Mouse (Mus musculus) forebrain, embryonic 16.5 days (tissue): ENCODE measurements around the gene St3gal5. TPM values are rescaled to one million over a fixed set of nuclear protein-coding genes. Genes with fewer than 3 reads are reported as not detected.

Experiments used
- ATAC-seq: fragments of 200-750 bp; cut with Nextera tagmentation; 2 replicates; pipeline ENCODE4 v1.8.0; 2017; ENCODE audit warnings: mild to moderate bottlenecking, moderate library complexity
- H3K27ac ChIP-seq: fragments of 300-500 bp; sonication (generic); 2 replicates; pipeline ENCODE4 v1.5.1; 2014; ENCODE audit warnings: low read length, control low read depth
- H3K27me3 ChIP-seq: fragments of 300-500 bp; sonication (generic); replicated peaks from 2 replicates; pipeline ENCODE4 v1.6.1; 2014; ENCODE audit warnings: low read length; ENCODE audit not compliant: control insufficient read depth, insufficient read depth
- H3K36me3 ChIP-seq: fragments of 300-500 bp; sonication (generic); 2 replicates; pipeline ENCODE4 v1.6.1; 2014; ENCODE audit not compliant: control insufficient read depth, insufficient read depth
- H3K4me1 ChIP-seq: fragments of 300-500 bp; sonication (generic); replicated peaks from 2 replicates; pipeline ENCODE4 v1.6.1; 2014; ENCODE audit warnings: low read length; ENCODE audit not compliant: control insufficient read depth, insufficient read depth
- H3K4me2 ChIP-seq: fragments of 300-500 bp; sonication (generic); 2 replicates; pipeline ENCODE4 v1.6.1; 2014; ENCODE audit warnings: mild to moderate bottlenecking, low read length, control low read depth
- H3K4me3 ChIP-seq: fragments of 300-500 bp; sonication (generic); replicated peaks from 2 replicates; pipeline ENCODE4 v1.5.1; 2014; ENCODE audit warnings: mild to moderate bottlenecking, low read length, control low read depth
- H3K9ac ChIP-seq: fragments of 300-500 bp; sonication (generic); replicated peaks from 2 replicates; pipeline ENCODE4 v1.6.1; 2014; ENCODE audit warnings: low read depth, low read length, control low read depth
- H3K9me3 ChIP-seq: fragments of 300-500 bp; sonication (generic); 2 replicates; pipeline ENCODE4 v1.6.1; 2016; ENCODE audit warnings: low read length; ENCODE audit not compliant: control insufficient read depth
- WGBS: fragments of 180-500 bp; shearing (Covaris S2); extraction: QIAGEN DNeasy Blood & Tissue Kit; methylation state at CpG from one replicate; pipeline ENCODE4 v1.1.7; 2014; 5-methylcytosine and 5-hydroxymethylcytosine counted together
- polyA plus RNA-seq: library from polyadenylated mRNA; unstranded; fragments of >200 nt; fragmentation: Nextera tagmentation; extraction: Ambion mirVana; gene quantifications from 2 replicates; pipeline ENCODE4 v1.2.1, GENCODE M21; 2015

St3gal5 gene
- polyA plus RNA-seq, 1 experiment from 2014 or later: 52.9 TPM

GRCm38 (mm10) chr6:72117322-72117968 lies 20.1 kb downstream of the St3gal5 start:
- no peak for ATAC-seq
- Histone ChIP-seq H3K9ac (no peak overlapping the region), H3K27ac (no peak overlapping the region)

GRCm38 (mm10) chr6:72119870-72120269 lies 22.5 kb downstream of the St3gal5 start:
- Histone ChIP-seq H3K9me3 (no peaks in the 10 kb centered on the region), H3K36me3 (no peaks in the 10 kb centered on the region), H3K4me1 (no peaks in the 10 kb centered on the region; the same call in 1 of the 2 replicates), H3K4me3 (no peak overlapping the region), H3K27me3 (no peaks in the 10 kb centered on the region), H3K4me2 (no peak overlapping the region), H3K27ac (no peak overlapping the region), H3K9ac (no peak overlapping the region)
- 71% methylated on average over 1 of the region's 1 CpGs for WGBS
- ATAC-seq: no peak

More at GRCm38 (mm10) chr6:72117322-72117968, 20.1 kb downstream of the St3gal5 start:
- Histone ChIP-seq H3K36me3 (no peaks in the 10 kb centered on the region), H3K4me3 (no peak overlapping the region), H3K4me1 (no peaks in the 10 kb centered on the region), H3K27me3 (no peaks in the 10 kb centered on the region), H3K4me2 (no peak overlapping the region), H3K9me3 (no peaks in the 10 kb centered on the region)
- 51% methylated on average over 8 of the region's 8 CpGs for WGBS

- WGBS: 67% methylated on average over 3 of the region's 3 CpGs
These were observed 23.9 kb downstream of the St3gal5 start for GRCm38 (mm10) chr6:72121301-72121700.

GRCm38 (mm10) chr6:72122515-72122914 lies 25.1 kb downstream of the St3gal5 start:
- Histone ChIP-seq H3K27me3 (no peaks in the 10 kb centered on the region), H3K27ac (no peak overlapping the region), H3K36me3 (no peaks in the 10 kb centered on the region), H3K4me1 (no peaks in the 10 kb centered on the region; the same call in 1 of the 2 replicates), H3K4me3 (no peak overlapping the region), H3K9me3 (no peaks in the 10 kb centered on the region), H3K9ac (no peak overlapping the region), H3K4me2 (no peak overlapping the region)
- WGBS: 87% methylated on average over 5 of the region's 5 CpGs
- ATAC-seq: no peak

More at GRCm38 (mm10) chr6:72121301-72121700, 23.9 kb downstream of the St3gal5 start:
- Histone ChIP-seq H3K9ac (no peak overlapping the region), H3K36me3 (no peaks in the 10 kb centered on the region), H3K4me3 (no peak overlapping the region), H3K27me3 (no peaks in the 10 kb centered on the region), H3K27ac (no peak overlapping the region), H3K4me2 (no peak overlapping the region), H3K4me1 (no peaks in the 10 kb centered on the region; the same call in 1 of the 2 replicates), H3K9me3 (no peaks in the 10 kb centered on the region)
- ATAC-seq: no peak

- H3K27me3 ChIP-seq: no peaks in the 10 kb centered on the region
- WGBS: 82% methylated on average over 13 of the region's 13 CpGs
- no peaks in the 10 kb centered on the region for H3K9me3 ChIP-seq
- H3K4me1 ChIP-seq: no peaks in the 10 kb centered on the region; the same call in 1 of the 2 replicates
- peak; percentile 52; the same call in 1 of the 2 replicates for ATAC-seq
- H3K27ac ChIP-seq: no peak overlapping the region
- no peak overlapping the region for H3K4me3 ChIP-seq
- no peaks in the 10 kb centered on the region for H3K36me3 ChIP-seq
- no peak overlapping the region for H3K4me2 ChIP-seq
- no peak overlapping the region for H3K9ac ChIP-seq
These were observed 27.1 kb downstream of the St3gal5 start for GRCm38 (mm10) chr6:72124315-72125103.

- no peaks in the 10 kb centered on the region for H3K9me3 ChIP-seq
- 82% methylated on average over 9 of the region's 9 CpGs for WGBS
- H3K4me1 ChIP-seq: no peaks in the 10 kb centered on the region; the same call in 1 of the 2 replicates
- no peak overlapping the region for H3K4me2 ChIP-seq
- H3K27me3 ChIP-seq: no peaks in the 10 kb centered on the region
- no peak overlapping the region for H3K9ac ChIP-seq
- H3K36me3 ChIP-seq: 0 out of 2 replicates have a peak, but pooled peaks cover 5% of the 10 kb centered on the region
- no peak overlapping the region for H3K27ac ChIP-seq
- no peak overlapping the region for H3K4me3 ChIP-seq
- ATAC-seq: no peak
These were observed 28.9 kb downstream of the St3gal5 start for GRCm38 (mm10) chr6:72126128-72126917.

GRCm38 (mm10) chr6:72130056-72130455 lies 32.7 kb downstream of the St3gal5 start:
- H3K27ac ChIP-seq: no peak overlapping the region
- H3K9me3 ChIP-seq: no peaks in the 10 kb centered on the region
- H3K4me2 ChIP-seq: no peak overlapping the region
- no peak overlapping the region for H3K9ac ChIP-seq
- no peak overlapping the region for H3K4me3 ChIP-seq
- no peaks in the 10 kb centered on the region for H3K27me3 ChIP-seq
- 91% methylated on average over 6 of the region's 6 CpGs for WGBS
- no peak for ATAC-seq
- H3K4me1 ChIP-seq: no peaks in the 10 kb centered on the region
- H3K36me3 ChIP-seq: 0 out of 2 replicates have a peak, but pooled peaks cover 5% of the 10 kb centered on the region

- no peaks in the 10 kb centered on the region for H3K27me3 ChIP-seq
- WGBS: 98% methylated on average over 8 of the region's 8 CpGs
- ATAC-seq: no peak
- H3K27ac ChIP-seq: no peak overlapping the region
- no peaks in the 10 kb centered on the region for H3K9me3 ChIP-seq
- no peak overlapping the region for H3K9ac ChIP-seq
- H3K36me3 ChIP-seq: 0 out of 2 replicates have a peak, but pooled peaks cover 5% of the 10 kb centered on the region
- no peak overlapping the region for H3K4me2 ChIP-seq
- no peaks in the 10 kb centered on the region for H3K4me1 ChIP-seq
- no peak overlapping the region for H3K4me3 ChIP-seq
These were observed 35.4 kb downstream of the St3gal5 start for GRCm38 (mm10) chr6:72132671-72133214.
